Mouse (Mus musculus) T-cell, adult 2 months (primary cell): Measurements from ENCODE around the gene Mif.
"Not testable (repeated sequence)": the region's sequence is repeated elsewhere in the genome, so short reads cannot be mapped to it uniquely, and the experiment has no call there.

Experiments used
- DNase-seq: peaks from one replicate; pipeline ENCODE4 v3.0.0; 2022; ENCODE audit warnings: low spot score

Mif gene

DNA sequence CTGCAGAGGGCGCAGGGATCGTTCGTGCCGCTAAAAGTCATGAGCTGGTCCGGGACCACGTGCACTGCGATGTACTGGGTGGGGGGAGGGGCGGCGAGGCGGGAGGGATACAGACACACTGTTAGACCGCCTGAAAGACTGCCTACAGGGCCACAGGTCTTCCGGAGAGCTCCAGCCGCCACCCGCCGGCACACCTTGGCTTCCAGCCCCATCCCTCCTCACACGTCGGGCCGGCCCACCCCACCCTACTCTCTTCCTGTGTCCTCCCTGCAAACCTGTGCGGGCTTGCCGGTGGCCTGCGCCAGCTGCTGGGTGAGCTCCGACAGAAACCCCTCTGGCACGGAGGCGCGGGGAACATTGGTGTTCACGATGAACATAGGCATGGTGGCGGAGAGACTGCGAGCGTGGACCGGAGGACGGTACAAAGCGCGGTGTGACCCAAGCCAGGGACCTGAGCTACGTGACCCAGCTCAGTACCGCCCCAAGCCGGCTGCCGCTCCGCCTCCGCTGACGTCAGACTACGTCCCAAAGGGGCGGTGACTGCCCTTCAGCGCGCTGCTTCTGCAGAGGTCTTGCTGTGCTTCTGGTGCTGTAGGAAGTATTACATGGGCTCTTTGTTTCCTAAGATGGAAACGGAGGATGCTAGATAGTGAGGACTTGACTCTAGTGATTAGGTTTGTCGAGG lies at the start of gene Mif:
Mif (minus strand) TSS at position 455 of the 685 bp plus-strand sequence.
- DNase-seq, result peak; percentile 88

- DNase-seq, result no peak
Observed at GRCm38 (mm10) chr10:75906882-75907281, 46.8 kb upstream of the Mif start.

- DNase-seq, result no peak
Observed at GRCm38 (mm10) chr10:75904391-75904790, 44.4 kb upstream of the Mif start.

GRCm38 (mm10) chr10:75898846-75899245 lies 38.8 kb upstream of the Mif start:
- no peak for DNase-seq

- DNase-seq, result no peak
Observed at GRCm38 (mm10) chr10:75898039-75898564, 38.1 kb upstream of the Mif start.

- peak; percentile 25 for DNase-seq
Observed at GRCm38 (mm10) chr10:75897373-75897772, 37.3 kb upstream of the Mif start.

DNA sequence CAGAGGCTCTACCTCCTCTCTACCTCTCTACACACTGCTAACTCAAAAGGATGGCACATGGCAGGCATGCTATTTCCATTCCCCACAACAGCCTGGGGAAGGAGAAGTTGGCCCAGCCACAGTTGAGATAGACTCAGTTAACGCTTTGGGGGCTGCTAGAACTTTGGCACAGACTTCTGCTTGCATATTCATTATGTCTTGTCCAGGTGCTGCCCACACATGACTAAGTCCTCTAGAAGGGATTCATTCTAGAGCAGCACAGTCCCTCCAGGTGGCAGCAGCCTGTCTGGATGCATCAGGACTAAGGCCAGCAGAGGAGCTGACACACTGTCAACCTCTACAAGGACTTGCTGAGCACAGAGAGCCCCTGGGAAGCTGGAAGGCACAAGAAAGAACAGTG lies 36.2 kb upstream of the Mif start:
- no peak for DNase-seq

GRCm38 (mm10) chr10:75895730-75896129 lies 35.7 kb upstream of the Mif start:
- DNase-seq, result no peak

DNA sequence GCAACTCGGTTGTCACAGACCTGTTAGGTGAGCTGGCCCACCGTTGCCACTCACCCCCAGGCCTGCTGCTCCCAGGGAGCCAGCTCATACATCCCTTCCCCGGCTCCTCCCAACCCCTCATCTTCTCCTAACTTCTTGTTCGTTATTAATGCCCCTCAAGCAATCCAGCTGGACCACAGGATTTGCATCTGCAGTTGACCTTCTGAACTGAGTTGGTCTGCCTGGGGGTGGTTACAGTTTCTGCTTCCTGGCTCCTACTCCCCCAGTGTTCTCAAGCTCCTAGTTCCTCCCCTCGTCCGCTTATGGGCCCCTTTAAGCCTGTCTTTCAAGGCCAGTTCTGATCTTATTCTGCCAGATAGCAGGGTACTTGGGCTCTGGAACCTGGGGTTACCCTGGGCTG lies 34.6 kb upstream of the Mif start:
- no peak for DNase-seq

DNA sequence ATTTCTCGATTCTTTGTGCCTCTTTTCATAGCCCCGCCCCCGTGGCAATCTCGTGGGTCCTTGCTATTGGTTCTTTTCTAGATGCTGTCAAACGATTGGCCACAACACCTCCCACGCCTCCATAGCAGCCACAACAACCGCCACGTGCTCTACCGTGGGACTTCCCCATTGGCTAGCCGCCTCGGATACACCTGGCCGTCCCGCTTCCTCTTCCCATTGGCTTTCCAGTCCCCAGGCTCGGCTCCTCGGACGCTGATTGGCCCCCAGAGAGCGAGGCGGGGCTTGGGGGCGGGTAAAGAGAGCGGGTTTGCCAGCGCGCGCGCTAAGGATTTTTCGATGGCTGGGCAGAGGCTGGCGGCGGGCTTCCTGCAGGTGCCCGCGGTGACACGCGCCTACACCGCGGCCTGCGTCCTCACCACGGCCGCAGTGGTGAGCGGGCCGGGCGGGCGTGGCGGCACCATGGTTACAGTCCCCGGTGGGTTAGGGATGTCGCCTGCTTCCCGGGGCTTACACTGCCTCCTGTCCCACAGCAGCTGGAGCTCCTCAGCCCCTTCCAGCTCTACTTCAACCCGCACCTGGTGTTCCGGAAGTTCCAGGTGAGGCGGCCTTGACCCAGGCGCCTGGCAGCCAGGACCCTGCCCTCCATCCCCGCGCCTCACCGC lies 33.2 kb upstream of the Mif start, which contains the start of gene Derl3:
Derl3 (plus strand) TSS at position 325 of the 662 bp plus-strand sequence.
- peak; percentile 98 for DNase-seq

DNA sequence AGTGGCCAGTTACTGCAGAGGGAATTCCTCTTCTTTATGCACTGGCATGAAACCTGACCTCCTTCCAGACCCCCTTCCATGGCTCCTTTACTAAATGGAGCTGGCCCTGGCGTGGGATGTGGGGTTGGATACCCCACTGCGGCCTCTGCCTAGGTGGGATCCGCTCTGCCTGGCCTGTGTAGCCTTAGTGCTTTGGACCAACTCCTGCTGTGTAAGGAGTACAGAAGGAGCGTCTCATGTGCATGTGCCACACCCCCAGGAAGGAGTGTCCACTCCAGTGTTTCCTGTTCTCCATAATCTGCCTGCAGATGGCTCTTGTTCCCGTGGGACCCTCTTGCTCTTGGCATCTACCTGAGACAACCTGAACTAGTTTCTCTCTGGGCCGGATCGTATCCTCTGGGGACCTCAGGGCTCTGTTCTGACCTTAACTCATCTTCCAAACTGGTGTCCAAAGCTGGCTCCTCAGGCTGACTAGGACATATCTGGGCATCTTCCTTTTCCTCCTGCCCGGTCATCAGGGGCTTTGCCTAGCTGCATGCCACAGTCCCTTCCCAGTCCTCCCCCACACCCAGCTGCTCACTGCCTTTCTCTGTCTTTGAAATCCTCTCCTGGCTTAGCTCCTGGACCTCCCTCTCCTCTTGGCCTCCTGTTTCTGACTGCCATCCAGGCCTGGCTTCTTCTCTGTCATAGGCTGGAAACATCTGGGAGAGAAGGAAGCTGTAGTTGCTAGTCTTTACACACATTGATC lies 29.5 kb upstream of the Mif start:
- no peak for DNase-seq

GRCm38 (mm10) chr10:75887504-75887903 lies 27.5 kb upstream of the Mif start:
- not testable (repeated sequence) for DNase-seq

GRCm38 (mm10) chr10:75884742-75885141 lies 24.7 kb upstream of the Mif start:
- no peak for DNase-seq

GRCm38 (mm10) chr10:75883232-75883552 lies 23.2 kb upstream of the Mif start:
- peak; percentile 68 for DNase-seq

DNA sequence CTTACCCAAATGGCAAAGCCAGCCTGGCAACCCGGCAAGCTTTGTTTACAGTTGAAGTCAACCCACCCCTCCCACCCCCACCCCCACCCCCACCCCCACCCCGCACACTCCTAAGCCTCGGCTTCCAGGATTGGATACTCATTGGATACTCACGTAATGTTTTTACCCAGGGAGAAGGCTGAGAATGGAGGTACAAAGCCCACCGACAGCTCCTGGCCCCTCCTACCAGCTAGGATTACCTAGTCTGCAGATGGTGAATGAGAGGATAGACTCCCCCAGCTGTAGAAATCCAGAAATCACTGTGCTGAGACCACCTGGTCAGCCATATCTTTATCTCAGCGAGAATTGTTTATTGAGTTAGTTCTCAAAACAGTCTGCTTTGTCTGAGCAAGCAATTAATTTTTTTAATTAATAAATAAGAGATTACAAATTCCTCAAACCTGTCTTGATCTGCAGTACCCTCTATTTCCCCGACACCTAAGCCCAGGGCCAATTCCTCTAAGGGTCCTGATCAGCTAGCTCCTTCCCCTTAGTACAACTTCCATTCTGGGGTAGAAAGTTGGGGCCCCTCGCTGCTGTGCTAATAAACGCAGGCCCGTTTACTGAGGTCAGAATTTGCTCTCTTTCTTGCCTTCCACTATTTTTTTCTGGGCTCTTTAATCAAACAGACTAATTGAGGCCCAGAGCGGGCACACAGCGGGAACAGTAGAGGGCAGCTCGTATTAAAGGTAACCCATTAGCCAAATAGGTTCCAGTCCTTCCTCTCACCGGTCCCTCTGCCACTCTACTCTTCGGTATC lies 22.6 kb upstream of the Mif start:
- DNase-seq, result no peak

DNA sequence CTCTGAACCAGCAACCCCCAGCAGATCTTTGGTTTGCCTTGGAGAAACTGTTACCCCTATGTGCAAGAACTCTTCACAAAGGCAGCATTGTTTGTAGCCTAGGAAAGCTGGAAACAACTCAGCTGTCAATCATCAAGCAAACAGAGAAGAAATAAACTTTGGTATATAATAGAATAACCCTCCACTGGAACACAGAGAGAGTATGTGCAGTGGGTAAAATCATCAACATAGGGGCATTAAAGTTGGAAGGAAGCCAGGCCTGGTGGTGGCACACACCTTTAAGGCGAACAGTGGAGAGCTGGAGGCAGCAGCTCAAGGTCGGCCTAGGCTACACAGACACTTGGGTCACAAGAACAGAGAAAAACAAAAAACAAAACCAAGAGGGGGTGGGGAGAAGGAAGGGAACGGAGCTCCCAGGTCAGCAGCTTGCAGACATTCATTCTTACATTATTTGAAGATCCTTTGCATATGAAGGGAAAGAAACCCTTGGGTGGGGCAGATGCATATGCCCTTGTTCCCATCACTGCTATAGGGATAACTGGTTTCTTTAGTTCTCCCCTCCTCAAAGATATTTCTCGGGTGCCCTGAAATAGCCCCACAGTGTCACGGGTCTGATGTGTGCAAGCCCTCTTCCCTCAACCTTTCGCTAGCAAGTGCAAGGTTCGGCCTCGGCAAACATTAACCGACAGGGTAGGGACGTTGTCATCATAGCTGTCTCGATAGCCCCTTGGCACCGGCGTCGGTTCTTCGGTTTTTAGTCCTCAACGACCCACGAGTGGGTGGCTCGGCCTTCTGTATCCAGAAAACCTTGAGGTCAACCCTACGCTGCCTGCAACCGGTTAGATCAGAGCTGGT lies 21.8 kb upstream of the Mif start:
- DNase-seq, result no peak

DNA sequence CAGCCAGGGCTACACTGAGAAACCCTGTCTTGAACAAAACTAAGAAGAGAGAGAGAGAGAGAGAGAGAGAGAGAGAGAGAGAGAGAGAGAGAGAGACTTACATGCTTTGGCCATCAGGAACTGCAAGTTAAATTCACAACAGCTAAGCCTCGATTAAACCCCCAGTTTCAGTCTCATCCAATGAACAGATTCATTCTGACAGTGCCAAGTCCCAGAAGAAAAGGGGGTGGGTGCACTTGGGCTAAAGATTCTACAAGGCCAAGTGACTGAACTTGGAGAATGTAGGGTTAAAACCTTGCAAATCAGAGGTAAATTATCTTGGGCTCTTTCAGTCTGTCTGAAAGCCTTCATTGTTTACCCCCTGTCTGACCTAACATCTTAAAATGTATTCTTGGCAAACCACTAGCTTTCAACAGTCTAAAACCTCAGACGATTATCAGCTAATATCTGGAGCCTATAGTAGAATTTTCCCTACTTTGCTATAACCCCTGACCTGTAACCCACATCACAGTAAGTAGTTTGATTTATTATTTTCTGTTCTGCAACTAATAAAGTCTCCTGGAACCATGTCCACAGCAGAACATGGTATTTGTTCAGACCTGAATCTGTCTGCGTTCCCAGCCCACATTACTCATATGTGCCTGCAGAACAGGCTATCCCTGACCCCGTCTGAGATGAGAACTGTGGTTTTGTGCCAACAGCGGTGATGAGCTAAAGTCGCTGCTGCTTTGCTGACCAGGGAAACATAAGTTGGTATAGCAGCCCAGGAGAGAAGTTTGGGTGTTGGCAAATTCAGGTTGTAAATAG lies 20.9 kb upstream of the Mif start:
- DNase-seq, result no peak

DNA sequence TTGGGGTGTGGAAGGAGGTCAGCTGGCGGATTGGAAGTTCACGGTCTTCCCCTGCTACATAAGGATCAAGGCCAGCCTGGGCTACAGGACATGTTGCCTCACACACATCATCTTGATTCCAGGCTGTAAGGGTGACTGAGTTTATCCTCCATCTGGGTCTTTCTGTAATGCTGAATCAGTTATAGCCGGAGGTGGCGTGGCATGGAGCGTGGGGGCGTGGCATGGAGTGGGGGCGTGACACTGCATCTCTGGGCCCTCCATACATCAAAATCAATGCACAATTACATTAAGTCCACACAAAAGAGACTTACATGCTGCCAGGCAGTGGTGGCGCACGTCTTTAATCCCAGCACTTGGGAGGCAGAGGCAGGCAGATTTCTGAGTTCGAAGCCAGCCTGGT lies 20.3 kb upstream of the Mif start:
- DNase-seq, result no peak

- no peak for DNase-seq
Observed at GRCm38 (mm10) chr10:75878836-75879235, 18.8 kb upstream of the Mif start.

- DNase-seq, result no peak
Observed at GRCm38 (mm10) chr10:75873543-75874170, 13.6 kb upstream of the Mif start.
